Mouse (Mus musculus) MN1 (cell line): ENCODE measurements around the gene Dbndd2.

ENCODE experiments used
- DNase-seq: peaks from one replicate; pipeline ENCODE4 v3.0.0-alpha.2; 2016; ENCODE audit warnings: low spot score

Gene Dbndd2

DNA sequence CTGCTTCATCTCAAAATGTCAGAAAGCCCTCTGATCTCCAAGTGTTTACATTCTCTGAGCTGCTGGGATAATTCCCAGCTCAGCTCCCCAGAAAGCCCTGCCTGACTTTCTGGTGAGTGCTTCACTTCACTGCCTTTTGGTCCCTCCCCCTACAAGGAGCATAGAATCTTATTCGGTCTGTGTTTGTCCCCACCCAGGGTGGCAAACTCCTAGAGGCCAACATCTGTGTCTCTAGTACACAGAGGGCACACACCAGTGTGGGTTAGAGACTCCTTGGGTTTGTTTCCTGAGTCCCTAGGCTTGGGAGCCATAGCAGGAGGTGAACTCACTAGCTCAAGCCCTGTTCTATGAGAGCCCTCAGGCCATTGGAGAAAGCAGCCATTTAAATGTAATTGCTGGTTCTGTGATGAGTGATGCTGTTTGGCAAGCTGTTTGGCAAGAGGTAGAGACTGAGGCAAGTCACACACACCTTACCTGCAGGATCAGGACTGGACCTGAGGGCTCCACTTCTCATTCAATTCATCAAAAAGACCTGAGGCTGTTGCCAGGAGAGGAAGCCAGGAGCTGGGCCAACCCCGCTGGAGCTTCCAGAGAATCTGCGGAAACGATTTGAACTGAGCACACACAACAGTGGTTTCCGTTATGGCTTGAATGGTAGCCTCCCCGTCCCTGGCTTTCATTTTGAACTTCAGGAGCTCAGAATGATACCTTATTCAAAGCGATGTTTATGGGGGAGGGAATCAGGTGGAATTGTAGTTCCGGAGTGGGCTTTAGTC is 54.9 kb downstream of the Dbndd2 start:
- DNase-seq = no peak

DNA sequence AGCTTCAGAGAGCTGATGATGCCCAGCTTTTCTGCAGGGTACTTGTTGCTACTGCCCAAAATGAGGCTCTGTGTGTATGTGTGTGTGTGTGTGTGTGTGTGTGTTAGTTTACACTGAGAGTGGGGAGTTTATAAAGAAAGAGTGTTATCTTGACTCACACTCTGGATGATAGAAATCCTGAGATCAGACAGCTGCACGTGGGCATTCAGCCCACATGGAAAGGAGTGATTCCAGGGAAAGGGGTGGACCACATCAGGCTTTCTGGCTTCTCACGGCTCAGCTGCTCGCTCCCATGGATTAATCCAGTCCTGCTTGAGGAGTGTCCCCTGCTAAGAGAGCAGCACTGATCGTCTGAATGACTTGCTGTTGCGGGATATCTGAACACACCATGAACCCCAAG is 56.2 kb downstream of the Dbndd2 start:
- no peak for DNase-seq

DNA sequence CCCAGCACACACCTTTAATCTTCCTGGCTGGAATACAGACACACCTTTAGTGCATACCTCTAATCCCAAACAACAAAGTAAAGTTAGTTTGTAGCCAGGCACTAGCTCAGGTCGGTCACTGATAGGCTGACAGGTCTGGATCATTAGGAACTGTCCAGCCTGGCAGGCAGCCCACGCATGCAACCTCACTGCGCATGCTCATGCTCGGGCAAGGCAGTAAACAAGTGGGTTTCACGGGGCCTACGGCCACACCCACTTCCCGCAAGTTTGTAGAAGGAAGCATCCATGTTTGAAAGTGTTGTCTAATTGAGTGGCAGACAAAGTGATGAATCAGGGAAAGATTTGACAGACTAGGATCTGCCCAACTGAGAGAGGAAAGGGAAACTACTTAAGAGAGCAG is 56.7 kb downstream of the Dbndd2 start:
- no peak for DNase-seq
